ENCODE assay signal across 22 mouse cellular contexts in genomic region chr6:146438057-146438456, GRCm38 (mm10).
A peak's percentile ranks its signal among the peaks of the same experiment; 100 is the strongest.
DNase-seq lines count a peak whose midpoint lies in the region; ATAC-seq lines count a peak whose summit lies in the region.
"Had no signal": no experiment of that assay in that cellular context is flagged by ENCODE, and none has a peak within 500 bp of the region (broad histone marks: within the 10 kb centered on the region; RNA-seq: fewer than 3 reads in every experiment).

No protein-coding gene starts in this region.

- no peaks in the 10 kb centered on the region for H3K4me1 ChIP-seq in limb, embryonic 10.5 days
- H3K4me1 ChIP-seq: forebrain, embryonic 12.5 days had no signal

- H3K4me3 ChIP-seq in limb, embryonic 10.5 days: no peak overlapping the region
- H3K4me3 ChIP-seq: embryonic facial prominence, embryonic 13.5 days; forebrain, embryonic 12.5 days; heart, embryonic 10.5 days; hindbrain, embryonic 13.5 days had no signal

- WGBS in limb, embryonic 10.5 days: 88% methylated on average over 7 of the region's 7 CpGs

- H3K27me3 ChIP-seq in limb, embryonic 10.5 days (ENCODE audit: low read depth, poor library complexity, severe bottlenecking): no peaks in the 10 kb centered on the region
- H3K27me3 ChIP-seq: embryonic facial prominence, embryonic 13.5 days; forebrain, embryonic 12.5 days; hindbrain, embryonic 13.5 days had no signal

- no peak overlapping the region for H3K27ac ChIP-seq in limb, embryonic 10.5 days
- H3K27ac ChIP-seq: embryonic facial prominence, embryonic 13.5 days; forebrain, embryonic 12.5 days; heart, embryonic 10.5 days; hindbrain, embryonic 13.5 days; hindbrain, postnatal 0 days had no signal

- ATAC-seq in activated CD4-positive, CD25-positive, alpha-beta regulatory T cell, adult 4 months: peak; percentile 50
- peak; percentile 80 for ATAC-seq in common myeloid progenitor, adult 5-6 weeks (replicated peaks; ENCODE audit: low read depth, poor library complexity, severe bottlenecking)
- ATAC-seq in megakaryocyte, adult 5-6 weeks (ENCODE audit: poor library complexity, severe bottlenecking): peak; percentile 93
- ATAC-seq: CD4-positive, CD25-positive, alpha-beta regulatory T cell, adult 4 months; forebrain, embryonic 16.5 days had no signal

- DNase-seq in limb, embryonic 10.5 days (ENCODE audit: low spot score): no peak
- no peak for DNase-seq in spleen, postnatal 4 days (ENCODE audit: low spot score in 2 of 2)
- DNase-seq in right cerebral cortex, postnatal 10 days (ENCODE audit: low spot score in 2 of 2): no peak
- DNase-seq: adrenal gland, postnatal 10 days; B cell, adult 2 months; cerebellum, adult 11-12 months; cerebellum, adult 9-10 months; cerebellum, postnatal 25 days; gastrocnemius, postnatal 14 days; heart, postnatal 10 days; heart, postnatal 4 days had no signal

- H3K9me3 ChIP-seq in limb, embryonic 10.5 days (replicated peaks): no peaks in the 10 kb centered on the region
- H3K9me3 ChIP-seq: embryonic facial prominence, embryonic 13.5 days; forebrain, embryonic 12.5 days; G1E; heart, embryonic 10.5 days; hindbrain, embryonic 13.5 days had no signal

- H3K36me3 ChIP-seq in limb, embryonic 10.5 days: no peaks in the 10 kb centered on the region
- H3K36me3 ChIP-seq: embryonic facial prominence, embryonic 13.5 days; forebrain, embryonic 12.5 days; G1E; heart, embryonic 10.5 days; hindbrain, embryonic 13.5 days had no signal
